Mouse (Mus musculus) fibroblast of lung, adult 2 months (primary cell): ENCODE measurements around the gene Tex44.
A peak's percentile ranks its signal among the peaks of the same experiment; 100 is the strongest.

ENCODE experiments used
- DNase-seq: peaks from one replicate; pipeline ENCODE4 v3.0.0-alpha.2; 2011; ENCODE audit warnings: low read depth

Gene Tex44

GRCm38 (mm10) chr1:86423879-86424278 lies 2.2 kb upstream of the Tex44 start:
- DNase-seq: no peak

- no peak for DNase-seq
Observed at GRCm38 (mm10) chr1:86424336-86424735, 1.8 kb upstream of the Tex44 start.

- no peak for DNase-seq
Observed at GRCm38 (mm10) chr1:86424835-86425547, 1.1 kb upstream of the Tex44 start.

GRCm38 (mm10) chr1:86430056-86430455 lies 3.9 kb downstream of the Tex44 start:
- no peak for DNase-seq

GRCm38 (mm10) chr1:86432778-86433177 lies 6.6 kb downstream of the Tex44 start:
- no peak for DNase-seq

GRCm38 (mm10) chr1:86433359-86433758 lies 7.2 kb downstream of the Tex44 start:
- no peak for DNase-seq

GRCm38 (mm10) chr1:86434001-86434400 lies 7.9 kb downstream of the Tex44 start:
- no peak for DNase-seq

- peak; percentile 91 for DNase-seq
Observed at GRCm38 (mm10) chr1:86434439-86435201, 8.5 kb downstream of the Tex44 start.

- peak; percentile 96 for DNase-seq
Observed at GRCm38 (mm10) chr1:86435302-86435821, 9.2 kb downstream of the Tex44 start.

GRCm38 (mm10) chr1:86437219-86438013 lies 11.3 kb downstream of the Tex44 start:
- DNase-seq: no peak

- DNase-seq: no peak
Observed at GRCm38 (mm10) chr1:86438014-86438319, 11.8 kb downstream of the Tex44 start.

- DNase-seq: no peak
Observed at GRCm38 (mm10) chr1:86438501-86438900, 12.4 kb downstream of the Tex44 start.

GRCm38 (mm10) chr1:86439487-86440170 lies 13.5 kb downstream of the Tex44 start:
- no peak for DNase-seq

- peak; percentile 82 for DNase-seq
Observed at GRCm38 (mm10) chr1:86440171-86440886, 14.2 kb downstream of the Tex44 start.

GRCm38 (mm10) chr1:86440887-86441723 lies 15.0 kb downstream of the Tex44 start:
- no peak for DNase-seq

GRCm38 (mm10) chr1:86441724-86441979 lies 15.5 kb downstream of the Tex44 start:
- peak; percentile 33 for DNase-seq

GRCm38 (mm10) chr1:86441980-86442831 lies 16.1 kb downstream of the Tex44 start:
- peak; percentile 57 for DNase-seq

GRCm38 (mm10) chr1:86442832-86443231 lies 16.7 kb downstream of the Tex44 start:
- DNase-seq: no peak

GRCm38 (mm10) chr1:86443386-86444172 lies 17.4 kb downstream of the Tex44 start:
- DNase-seq: no peak
